8 mouse cellular contexts compared by ENCODE assay signal in the genomic region with DNA sequence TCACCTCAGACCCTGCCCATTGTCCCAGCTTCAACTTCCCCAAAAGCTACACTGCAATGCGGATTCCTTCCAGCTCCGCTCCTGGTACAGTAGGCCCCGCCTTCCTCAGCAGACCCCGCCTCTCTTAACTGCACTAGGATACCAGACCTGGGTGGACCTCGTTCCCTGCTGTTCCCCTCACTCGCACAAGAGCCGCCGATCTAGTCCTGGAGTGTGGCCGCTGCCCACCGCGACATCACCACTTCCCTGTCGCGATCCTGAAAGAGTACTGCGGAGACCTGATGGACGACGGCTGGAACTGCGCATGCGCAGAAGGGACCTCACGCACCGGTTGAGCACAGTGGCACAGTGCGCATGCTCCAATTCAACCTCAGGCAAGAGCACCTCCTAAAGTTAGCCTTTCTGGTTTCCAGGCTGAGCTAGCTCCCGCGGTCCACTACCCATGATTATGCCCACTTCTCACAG. TPM values are rescaled to one million over a fixed set of nuclear protein-coding genes. Genes with fewer than 3 reads are reported as not detected.
DNase-seq lines count a peak whose midpoint lies in the region; ATAC-seq and TF ChIP-seq lines count a peak whose summit lies in the region.

TSS of gene Haghl (minus strand) at position 393 of the 465 bp plus-strand sequence.

- no peaks in the 10 kb centered on the region for H3K9me3 ChIP-seq in MEL (replicated peaks; ENCODE audit: insufficient read depth, low read length)
- H3K9me3 ChIP-seq in lung, embryonic 16.5 days (ENCODE audit: control insufficient read depth, low read length): no peaks in the 10 kb centered on the region

- no peaks in the 10 kb centered on the region for H3K79me2 ChIP-seq in MEL (ENCODE audit: control insufficient read depth, insufficient read depth, low read length, poor library complexity)

- TF ChIP-seq CTCF in MEL (IDR thresholded peaks at IDR 0.05 in 2 of 3, conservative IDR thresholded peaks at IDR 0.05 in 1 of 3; ENCODE audit: control insufficient read depth in 1 of 3, insufficient read depth in 1 of 3, low read depth in 2 of 3, low read length in 3 of 3, poor library complexity in 1 of 3, severe bottlenecking in 1 of 3): no peak
- TF ChIP-seq CTCF in cerebellum, adult 2 months (IDR thresholded peaks at IDR 0.05; ENCODE audit: borderline replicate concordance, insufficient read depth, low read depth, low read length): no peak

- H3K4me2 ChIP-seq in lung, embryonic 16.5 days (ENCODE audit: low read depth, low read length): peak within 1 kb of the TSS; percentile 65

- peak within 1 kb of the TSS; percentile 66 to 91 for H3K4me3 ChIP-seq in MEL (ENCODE audit: control insufficient read depth in 1 of 2, insufficient read depth in 1 of 2, low read depth in 2 of 2, low read length in 2 of 2)
- H3K4me3 ChIP-seq in cerebellum, adult 2 months (replicated peaks; ENCODE audit: insufficient read depth, low read depth, low read length): peak within 1 kb of the TSS; percentile 68
- H3K4me3 ChIP-seq in lung, embryonic 16.5 days (ENCODE audit: low read length): peak within 1 kb of the TSS; percentile 84

- H3K27ac ChIP-seq in MEL (ENCODE audit: control insufficient read depth, low read depth, low read length): peak within 1 kb of the TSS; percentile 58
- H3K27ac ChIP-seq in cerebellum, adult 2 months (ENCODE audit: insufficient read depth, low read length): peak within 1 kb of the TSS; percentile 27
- peak within 1 kb of the TSS; percentile 84 for H3K27ac ChIP-seq in lung, embryonic 16.5 days (ENCODE audit: low read length)

- TF ChIP-seq RAD21 in MEL (IDR thresholded peaks at IDR 0.05; ENCODE audit: low read depth, low read length): no peak

- peak; percentile 50 to 86; a peak in 3 of 4 replicates for TF ChIP-seq POLR2A in MEL (IDR thresholded peaks at IDR 0.05; ENCODE audit: control insufficient read depth in 1 of 2, insufficient read depth in 1 of 2, low read depth in 1 of 2, low read length in 2 of 2, poor library complexity in 1 of 2)
- peak; percentile 97 for TF ChIP-seq POLR2A in cerebellum, adult 2 months (IDR thresholded peaks at IDR 0.05; ENCODE audit: borderline replicate concordance, insufficient read depth, low read length)

- DNase-seq in MEL (ENCODE audit: low read depth, low spot score): peak; percentile 98
- peak; percentile 96 to 99 for DNase-seq in cerebellum, adult 2 months
- peak; percentile 98 for DNase-seq in forelimb bud, embryonic 11.5 days (ENCODE audit: low read depth, low spot score)
- DNase-seq in layer of hippocampus, adult 9-10 months (ENCODE audit: low spot score): peak; percentile 98
- DNase-seq in ovary, postnatal 10 days (ENCODE audit: low spot score): peak; percentile 91
- peak; percentile 86 to 96 for DNase-seq in thymus, postnatal 10 days (ENCODE audit: low spot score in 2 of 2)

- H3K36me3 ChIP-seq in MEL (ENCODE audit: control insufficient read depth in 1 of 2, insufficient read depth in 2 of 2, low read length in 2 of 2): peaks cover 0 to 2% of the 10 kb centered on the region in 2 experiments; a peak in 2 of 4 replicates
- peaks cover 34% of the 10 kb centered on the region for H3K36me3 ChIP-seq in lung, embryonic 16.5 days (ENCODE audit: control insufficient read depth, insufficient read depth, low read length)

- ATAC-seq in hematopoietic stem cell, adult 5-6 weeks (replicated peaks in 1 of 2; ENCODE audit: insufficient read depth in 1 of 2, low FRiP score in 2 of 2, low TSS enrichment in 1 of 2, low read depth in 1 of 2, poor library complexity in 2 of 2, severe bottlenecking in 2 of 2): peak; percentile 86 to 88
- peak; percentile 89 for ATAC-seq in lung, embryonic 16.5 days (ENCODE audit: low read depth)

- no peaks in the 10 kb centered on the region for H3K4me1 ChIP-seq in MEL (ENCODE audit: control insufficient read depth in 1 of 2, insufficient read depth in 2 of 2, low read length in 2 of 2)
- peaks cover 15% of the 10 kb centered on the region for H3K4me1 ChIP-seq in cerebellum, adult 2 months (ENCODE audit: control insufficient read depth, insufficient read depth, low read length)
- H3K4me1 ChIP-seq in lung, embryonic 16.5 days (replicated peaks; ENCODE audit: control insufficient read depth, insufficient read depth, low read length): peaks cover 11% of the 10 kb centered on the region

- peak within 1 kb of the TSS; percentile 60 for H3K9ac ChIP-seq in MEL (ENCODE audit: control insufficient read depth, low read depth, low read length, poor library complexity, severe bottlenecking)
- H3K9ac ChIP-seq in lung, embryonic 16.5 days (ENCODE audit: low read length): peak within 1 kb of the TSS; percentile 83

- no peak for TF ChIP-seq EP300 in MEL (IDR thresholded peaks at IDR 0.05; ENCODE audit: low read depth in 1 of 2, low read length in 2 of 2)

- WGBS in cerebellum, adult 2 months: under 1% methylated on average over 23 of the region's 23 CpGs
- under 1% methylated on average over 23 of the region's 23 CpGs for WGBS in lung, embryonic 16.5 days

- no peaks in the 10 kb centered on the region for H3K27me3 ChIP-seq in MEL (ENCODE audit: control insufficient read depth in 1 of 2, insufficient read depth in 2 of 2, low read length in 2 of 2)
- no peaks in the 10 kb centered on the region for H3K27me3 ChIP-seq in cerebellum, adult 2 months (ENCODE audit: control insufficient read depth, insufficient read depth, low read length)
- H3K27me3 ChIP-seq in lung, embryonic 16.5 days (ENCODE audit: control insufficient read depth, insufficient read depth, low read depth, low read length): no peaks in the 10 kb centered on the region

TF ChIP-seq in MEL, 35 proteins besides CTCF, POLR2A, EP300 and RAD21:
- TF ChIP-seq NRF1 (IDR thresholded peaks at IDR 0.05; ENCODE audit: insufficient read depth, low read depth, low read length, poor library complexity, severe bottlenecking) (peak; percentile 96), JUND (IDR thresholded peaks at IDR 0.05; ENCODE audit: low read depth, low read length) (no peak), USF1 (IDR thresholded peaks at IDR 0.05; ENCODE audit: low read depth, low read length) (no peak), CHD1 (IDR thresholded peaks at IDR 0.05; ENCODE audit: low read depth, low read length) (no peak), NELFE (IDR thresholded peaks at IDR 0.05; ENCODE audit: low read depth, low read length) (peak; percentile 85), MAX (IDR thresholded peaks at IDR 0.05; ENCODE audit: low read length) (peak; percentile 41; the same call in 1 of the 2 replicates), RCOR1 (IDR thresholded peaks at IDR 0.05; ENCODE audit: low read depth, low read length) (no peak), GABPA (IDR thresholded peaks at IDR 0.05; ENCODE audit: low read depth, low read length) (no peak), UBTF (IDR thresholded peaks at IDR 0.05; ENCODE audit: borderline replicate concordance, insufficient read depth, low read depth, low read length) (no peak), USF2 (IDR thresholded peaks at IDR 0.05; ENCODE audit: borderline replicate concordance in 1 of 2, insufficient read depth in 1 of 2, low read depth in 1 of 2, low read length in 2 of 2) (no peak), ZMIZ1 (IDR thresholded peaks at IDR 0.05; ENCODE audit: low read depth, low read length) (peak; percentile 67; the same call in 1 of the 2 replicates), CHD2 (IDR thresholded peaks at IDR 0.05; ENCODE audit: low read length) (no peak), BHLHE40 (IDR thresholded peaks at IDR 0.05; ENCODE audit: borderline replicate concordance, low read depth, low read length) (no peak), MAZ (IDR thresholded peaks at IDR 0.05; ENCODE audit: low read depth, low read length) (no peak), HCFC1 (IDR thresholded peaks at IDR 0.05; ENCODE audit: low read depth, low read length) (peak; percentile 69), TCF12 (IDR thresholded peaks at IDR 0.05; ENCODE audit: low read depth, low read length) (peak; percentile 21; the same call in 1 of the 2 replicates), MYC (IDR thresholded peaks at IDR 0.05; ENCODE audit: low read depth, low read length) (no peak), POLR2AphosphoS2 (IDR thresholded peaks at IDR 0.05; ENCODE audit: low read length) (peak; percentile 86), ELF1 (IDR thresholded peaks at IDR 0.05; ENCODE audit: low read depth, low read length) (no peak), ZNF384 (IDR thresholded peaks at IDR 0.05; ENCODE audit: low read depth, low read length) (no peak), GATA1 (IDR thresholded peaks at IDR 0.05; ENCODE audit: low read depth, low read length) (no peak), SIN3A (IDR thresholded peaks at IDR 0.05; ENCODE audit: low read length) (0 out of 2 replicates have a peak, but pooled peaks have one; percentile 29), POLR2AphosphoS5 (IDR thresholded peaks at IDR 0.05; ENCODE audit: borderline replicate concordance, low read depth, low read length) (no peak), TBP (IDR thresholded peaks at IDR 0.05; ENCODE audit: low read depth, low read length) (peak; percentile 55; the same call in 1 of the 2 replicates)

RNA-seq across cellular contexts. Expression of gene Haghl, which starts in this region (rescaled TPM):
- 10.7 and 12.6 TPM in 2 replicates for total RNA-seq in MEL (2012; rRNA removed)
- 10 to 100 TPM in 1 of 2 experiments, not detected in 1; 13.2 TPM for polyA plus RNA-seq in MEL (2012; ENCODE audit: insufficient read depth in 1 of 2, insufficient read length in 2 of 2, low read depth in 1 of 2, low replicate concordance in 2 of 2, missing spikeins in 1 of 2)
- polyA plus RNA-seq in cerebellum, adult 2 months (2012; rRNA removed): 340 and 348 TPM in 2 replicates
- 18.6 and 42.3 TPM in 2 replicates for total RNA-seq in hematopoietic stem cell, adult 5-6 weeks (2017)
- polyA plus RNA-seq in lung, embryonic 16.5 days (2015; fragmentation: Nextera tagmentation; extraction: Ambion mirVana): 57.5 and 57.7 TPM in 2 replicates

Comparison
In these comparisons a context has a peak if more than half of its experiments do, and no peak if none do; other contexts are left out.
1. Peak in every context shown above with its lines: DNase-seq, ATAC-seq, H3K4me3 ChIP-seq and H3K27ac ChIP-seq.
2. H3K27ac ChIP-seq: peak in every context shown above with its lines; median percentile 84 in lung, embryonic 16.5 days; 58 in MEL; 27 in cerebellum, adult 2 months.